Mouse (Mus musculus) retina, postnatal 1 day (tissue): Measurements from ENCODE around the gene Zfand2b.

ENCODE experiments used
- DNase-seq: peaks from one replicate; pipeline ENCODE4 v3.0.0-alpha.2; 2012

The Zfand2b gene

DNA sequence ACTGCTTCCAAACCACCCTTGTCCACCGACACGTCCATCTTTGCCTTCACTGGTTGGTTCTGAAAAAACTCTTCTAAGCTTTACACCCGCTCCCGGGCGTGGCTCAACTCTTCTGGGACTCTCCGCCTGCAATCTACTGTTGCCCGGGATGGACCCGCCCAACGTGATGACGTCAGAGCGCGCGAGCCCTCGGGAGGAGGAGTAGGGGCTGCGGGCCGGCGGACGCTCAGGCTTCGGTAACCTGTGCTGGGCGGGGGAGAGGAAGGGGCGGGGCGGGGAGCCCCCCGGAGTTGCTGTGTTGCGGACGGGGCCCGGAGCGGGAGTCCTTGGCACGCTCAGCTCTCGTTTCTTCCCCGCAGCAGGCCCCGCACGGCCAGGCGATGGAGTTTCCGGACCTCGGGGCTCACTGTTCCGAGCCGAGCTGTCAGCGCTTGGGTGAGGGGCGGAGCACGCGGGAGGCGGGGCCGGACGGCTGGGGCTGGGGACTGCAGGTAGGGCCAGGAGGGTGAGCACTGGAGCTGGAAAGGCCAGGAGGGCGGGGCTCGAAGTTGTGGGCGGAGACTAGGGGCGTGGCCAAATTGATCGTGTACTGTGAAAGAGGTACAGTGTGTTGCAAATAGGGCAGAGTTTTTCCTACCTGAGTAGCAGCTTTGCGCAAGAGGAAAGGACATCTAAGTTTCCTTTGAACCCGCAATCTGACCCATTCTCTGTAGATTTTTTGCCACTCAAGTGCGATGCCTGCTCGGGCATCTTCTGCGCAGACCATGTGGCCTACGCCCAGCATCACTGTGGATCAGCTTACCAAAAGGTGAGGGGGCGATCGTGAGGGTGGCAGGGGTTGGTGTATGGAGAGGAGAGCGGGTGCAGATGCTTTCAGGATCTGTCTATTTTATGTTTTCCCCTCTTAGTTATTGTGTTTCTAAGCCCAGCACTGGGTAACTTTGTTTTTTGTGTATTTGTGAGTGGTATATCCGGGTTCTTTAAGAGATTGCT lies at the start of gene Zfand2b:
Gene Zfand2b (plus strand): TSS at position 175 of the 993 bp plus-strand sequence.
- peak; percentile 97 for DNase-seq

GRCm38 (mm10) chr1:75122211-75122610 lies 46.2 kb upstream of the Zfand2b start:
- no peak for DNase-seq

GRCm38 (mm10) chr1:75124346-75125321 lies 43.8 kb upstream of the Zfand2b start, which contains the start of gene Nhej1:
Gene Nhej1, minus strand, starts transcription at chr1:75125200.
- DNase-seq: peak; percentile 98

DNA sequence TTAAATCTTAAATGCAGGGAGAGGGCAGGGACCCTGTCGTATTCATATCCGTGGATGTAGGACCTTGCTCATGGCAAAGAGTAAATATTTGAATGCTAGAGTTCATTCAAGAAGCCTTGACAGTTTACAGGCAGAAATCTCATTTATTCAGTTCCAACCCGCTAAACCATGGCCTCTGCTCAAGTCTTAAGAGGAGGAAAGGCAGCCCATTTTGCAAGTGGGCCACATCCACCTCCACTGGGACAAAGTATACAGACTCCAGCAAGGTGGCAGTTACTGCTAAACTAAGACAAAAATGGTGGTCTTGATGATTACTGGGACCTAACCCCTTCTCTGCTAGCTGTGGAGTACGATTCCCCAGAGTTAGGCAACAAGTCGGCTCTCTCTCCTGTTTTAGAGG lies 43.0 kb upstream of the Zfand2b start:
- no peak for DNase-seq

DNA sequence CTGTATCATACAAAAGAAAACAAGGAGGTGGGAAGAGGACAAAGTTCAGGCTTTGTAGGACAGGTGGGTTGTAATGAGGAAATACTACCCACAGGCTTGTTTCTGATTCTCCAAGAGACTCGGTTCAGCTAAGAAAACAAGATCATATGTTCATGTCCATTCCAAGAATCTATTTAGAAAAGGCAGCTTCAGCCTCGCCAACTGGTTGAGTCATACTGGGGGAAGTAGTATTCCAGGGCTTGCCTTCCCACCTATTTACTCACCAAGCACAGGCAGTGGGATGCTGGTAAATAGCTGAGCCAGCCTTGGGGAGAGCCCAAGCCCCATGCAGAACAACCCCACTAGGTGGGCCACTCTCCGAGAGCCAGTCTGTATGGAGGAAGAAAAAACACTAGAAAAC lies 39.8 kb upstream of the Zfand2b start:
- no peak for DNase-seq

- no peak for DNase-seq
Observed at GRCm38 (mm10) chr1:75133421-75134207, 34.8 kb upstream of the Zfand2b start, which contains the start of gene Slc23a3. Gene Slc23a3, minus strand, starts transcription at chr1:75133890.

DNA sequence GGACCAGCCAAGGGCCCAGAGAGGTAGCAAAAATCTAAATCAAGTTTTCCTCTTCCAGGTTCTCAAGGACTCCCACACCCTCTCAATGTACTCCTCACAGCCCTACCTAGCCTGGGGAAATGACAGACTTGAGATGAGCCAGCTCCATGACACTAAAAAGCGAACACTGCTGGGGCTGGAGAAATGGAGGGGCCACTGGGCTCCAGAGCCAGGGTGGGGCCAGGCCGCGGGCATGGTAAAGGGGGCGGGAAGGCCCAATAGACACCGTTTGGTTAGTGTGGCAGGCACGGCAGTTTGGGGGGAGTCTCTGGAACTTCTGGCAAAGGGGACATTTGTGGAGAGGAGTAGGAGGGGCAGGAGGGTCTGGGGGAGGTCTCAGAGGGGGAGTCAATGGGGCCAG lies 32.2 kb upstream of the Zfand2b start:
- no peak for DNase-seq

GRCm38 (mm10) chr1:75136730-75137129 lies 31.7 kb upstream of the Zfand2b start:
- DNase-seq: no peak

GRCm38 (mm10) chr1:75138448-75138847 lies 30.0 kb upstream of the Zfand2b start:
- no peak for DNase-seq

DNA sequence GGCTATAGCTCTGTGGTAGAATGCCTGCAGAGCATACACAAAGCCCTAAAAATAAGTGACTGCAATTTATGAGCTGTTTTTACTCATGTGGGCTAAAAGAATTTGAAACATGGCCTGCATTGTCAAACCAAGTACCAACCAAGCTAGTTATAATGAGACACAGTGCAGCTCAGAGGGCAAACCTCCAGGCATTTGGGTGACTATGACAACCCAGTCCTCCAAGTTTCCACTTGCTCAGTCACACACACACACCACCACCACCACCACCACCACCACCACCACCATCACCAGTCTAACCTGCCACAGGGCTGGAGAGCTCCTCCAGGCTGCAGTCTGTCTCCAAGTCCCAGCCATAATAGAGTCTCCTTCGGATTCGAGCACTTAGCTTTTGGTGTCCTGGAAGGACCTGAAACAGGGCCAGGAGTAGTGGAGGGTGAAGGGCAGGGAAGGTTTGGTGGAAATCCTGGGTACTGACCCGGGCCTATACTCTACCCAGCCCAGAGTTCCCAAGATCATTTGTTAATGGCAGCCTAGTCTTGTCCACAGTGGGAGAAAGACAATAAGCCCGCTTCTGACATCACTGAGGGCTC lies 27.8 kb upstream of the Zfand2b start:
- DNase-seq: no peak

DNA sequence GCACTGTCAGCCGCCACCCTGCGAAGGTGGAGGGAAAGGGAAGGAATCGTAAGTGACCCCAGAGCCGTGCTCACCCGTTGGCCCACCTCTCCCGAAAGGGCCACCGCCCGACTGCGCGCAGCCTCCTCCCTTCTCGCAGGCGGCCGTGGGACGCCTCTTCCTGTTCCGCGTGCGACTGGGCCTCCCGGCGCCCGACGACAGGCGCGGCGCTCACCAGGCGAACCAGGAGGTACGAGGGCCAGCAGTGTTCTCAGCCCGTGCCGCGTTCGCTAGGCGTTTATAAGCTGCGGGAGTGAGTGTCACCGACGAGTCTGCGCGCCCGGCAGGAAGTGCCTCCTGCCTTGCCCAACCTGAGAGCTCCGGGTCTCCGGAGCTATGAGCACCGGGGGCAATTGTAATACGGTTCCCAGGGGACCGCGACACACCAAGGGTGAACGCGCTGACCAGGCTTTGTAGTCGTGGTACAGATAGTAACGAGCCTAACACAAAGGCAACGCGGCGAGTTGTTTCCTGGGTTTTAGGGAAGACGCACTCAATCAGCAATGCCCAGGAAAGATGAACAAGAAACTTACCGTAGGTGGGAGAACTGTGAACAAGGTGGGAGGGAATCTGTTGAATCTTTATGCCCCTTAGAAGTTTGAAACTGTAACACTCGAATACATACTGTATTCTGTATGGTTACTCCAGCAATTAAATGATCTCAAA lies 26.8 kb upstream of the Zfand2b start:
- DNase-seq: peak; percentile 63

GRCm38 (mm10) chr1:75142301-75143261 lies 25.9 kb upstream of the Zfand2b start, which contains the start of the genes Cnppd1 and Retreg2:
Gene Cnppd1, minus strand, starts transcription at chr1:75142711.
Gene Retreg2, plus strand, starts transcription at chr1:75142778.
- DNase-seq: peak; percentile 97

DNA sequence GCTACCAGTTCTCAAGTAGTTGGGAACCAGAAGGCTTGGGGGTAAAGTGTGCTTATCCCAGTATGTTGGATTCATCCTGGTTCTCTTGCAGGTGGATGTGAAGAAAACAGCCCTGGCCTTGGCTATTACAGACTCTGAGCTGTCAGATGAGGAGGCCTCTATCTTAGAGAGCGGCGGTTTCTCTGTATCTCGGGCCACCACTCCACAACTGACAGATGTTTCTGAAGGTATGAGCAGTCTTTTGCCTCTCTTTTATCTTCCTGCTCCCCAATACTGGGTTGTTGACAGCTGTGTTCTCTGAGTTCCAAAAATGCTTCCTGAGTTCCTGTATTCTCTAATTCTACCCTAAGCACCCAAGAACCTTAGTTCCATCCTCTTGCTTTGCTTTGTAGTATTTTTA lies 22.9 kb upstream of the Zfand2b start:
- no peak for DNase-seq

GRCm38 (mm10) chr1:75147411-75148135 lies 20.9 kb upstream of the Zfand2b start:
- DNase-seq: no peak

GRCm38 (mm10) chr1:75148727-75149126 lies 19.7 kb upstream of the Zfand2b start:
- no peak for DNase-seq

DNA sequence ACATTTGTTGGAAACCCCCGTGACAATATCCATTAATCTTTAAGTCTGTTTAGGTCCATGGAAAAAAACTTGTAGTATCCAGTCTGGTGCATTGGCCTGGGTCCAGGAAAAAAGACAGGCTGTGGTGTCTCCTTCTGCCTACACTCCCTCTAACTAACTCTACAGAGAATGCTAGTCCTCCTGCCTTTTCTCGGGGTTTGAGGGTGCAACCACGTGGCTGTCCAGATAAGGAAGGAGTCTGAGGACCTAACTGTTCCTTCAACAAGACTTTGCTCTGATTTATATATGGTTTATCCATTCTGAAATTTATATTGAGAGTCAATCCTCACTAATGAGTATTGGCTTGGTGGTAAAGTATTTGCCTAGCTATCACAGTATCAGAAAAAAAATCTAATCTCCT lies 12.6 kb upstream of the Zfand2b start:
- DNase-seq: no peak

DNA sequence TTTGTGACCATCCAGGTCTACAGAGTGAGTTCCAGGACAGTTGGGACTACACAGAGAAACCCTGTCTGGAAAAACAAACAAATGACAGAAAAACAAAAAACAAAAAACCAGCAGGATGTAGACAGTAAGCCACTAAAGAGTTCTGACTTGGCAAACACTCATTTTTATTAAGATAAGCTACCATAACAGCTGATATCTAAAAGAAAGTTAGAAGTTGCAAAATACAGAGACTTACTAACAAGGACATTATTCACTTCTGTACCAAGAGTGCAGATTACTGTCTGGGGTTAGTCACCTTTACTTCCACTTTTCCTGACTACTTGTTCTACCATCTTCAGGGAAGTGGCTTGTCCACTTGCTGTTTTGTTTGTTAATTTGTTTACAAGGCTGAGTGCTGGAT lies 9.5 kb upstream of the Zfand2b start:
- DNase-seq: no peak

DNA sequence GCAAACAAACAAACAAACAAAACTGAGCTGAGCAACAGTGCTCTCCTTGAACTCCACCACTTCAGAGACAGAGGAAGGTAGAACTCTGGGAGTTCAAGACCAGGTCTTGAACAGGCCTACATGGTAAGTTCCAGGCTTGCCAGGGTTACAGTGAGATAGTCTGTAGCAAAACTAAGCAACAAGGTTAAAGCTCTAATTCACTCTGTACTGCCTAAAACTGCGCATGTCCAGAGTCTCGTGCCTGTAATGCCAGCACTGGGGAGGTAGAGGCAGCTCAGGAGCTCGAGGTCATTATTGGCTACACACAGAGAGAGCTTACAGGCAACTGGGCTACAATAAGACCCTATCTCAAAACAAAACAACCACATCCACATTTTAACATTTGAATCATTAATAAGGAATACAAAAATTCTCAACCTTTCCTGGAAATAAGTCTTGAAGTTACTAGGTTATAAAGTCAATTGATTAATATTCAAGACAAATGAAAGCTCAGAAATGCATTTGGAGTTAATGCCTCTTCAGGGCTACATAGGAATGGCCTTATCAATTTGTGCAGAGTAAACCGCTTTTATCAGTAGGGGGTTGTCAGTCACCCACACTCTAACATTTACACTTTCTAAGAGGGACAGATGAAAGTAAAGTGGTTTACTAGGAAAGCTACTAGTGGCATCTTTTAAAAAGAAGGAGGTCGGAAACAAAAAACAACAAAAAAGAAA lies 8.7 kb upstream of the Zfand2b start:
- DNase-seq: no peak

DNA sequence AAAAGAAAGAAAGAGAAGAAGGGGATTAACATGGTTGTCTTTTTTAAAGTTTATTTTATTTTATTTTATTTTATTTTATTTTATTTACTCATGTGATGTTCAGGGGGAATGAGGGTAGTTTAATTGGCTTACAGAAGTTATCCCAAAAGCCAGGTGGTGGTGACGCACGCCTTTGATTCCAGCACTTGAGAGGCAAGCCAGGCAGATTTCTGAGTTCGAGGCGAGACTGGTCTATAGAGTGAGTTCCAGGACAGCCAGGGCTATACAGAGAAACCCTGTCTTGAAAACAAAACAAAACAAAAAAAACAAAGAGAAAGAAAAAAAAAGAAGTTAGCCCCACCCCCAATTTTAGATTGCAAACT lies 8.2 kb upstream of the Zfand2b start:
- DNase-seq: no peak
